Mouse (Mus musculus) G1E (cell line): ENCODE measurements around the gene Gm17581. TPM values are rescaled to one million over a fixed set of nuclear protein-coding genes. Genes with fewer than 3 reads are reported as not detected.
"Not testable (repeated sequence)": the region's sequence is repeated elsewhere in the genome, so short reads cannot be mapped to it uniquely, and the experiment has no call there.

Source experiments
- ATAC-seq: 2 replicates; pipeline ENCODE4 v1.8.0; 2016; ENCODE audit warnings: mild to moderate bottlenecking; ENCODE audit not compliant: insufficient number of reproducible peaks, poor library complexity, low FRiP score, severe bottlenecking; ENCODE audit errors: extremely low read depth
- DNase-seq: peaks from one replicate; pipeline ENCODE4 v3.0.0; 2012; ENCODE audit warnings: low spot score
- H3K27me3 ChIP-seq: 2 replicates; pipeline ENCODE4 v1.6.1; 2012; ENCODE audit warnings: mild to moderate bottlenecking, low read length, inconsistent platforms; ENCODE audit not compliant: insufficient read depth
- H3K36me3 ChIP-seq: replicated peaks from 2 replicates; pipeline ENCODE3; 2012; ENCODE audit warnings: mild to moderate bottlenecking, inconsistent platforms
- H3K4me1 ChIP-seq: 2 replicates; pipeline ENCODE4 v1.6.1; 2012; ENCODE audit warnings: low read depth, low read length, inconsistent platforms, mixed read lengths; ENCODE audit not compliant: insufficient read depth
- H3K4me3 ChIP-seq: 2 replicates; pipeline ENCODE4 v1.5.1; 2012; ENCODE audit warnings: low read depth, mild to moderate bottlenecking, inconsistent platforms, low read length, moderate library complexity, mixed read lengths
- H3K9me3 ChIP-seq: replicated peaks from 2 replicates; pipeline ENCODE4 v1.6.1; 2012; ENCODE audit warnings: inconsistent platforms
- CTCF ChIP-seq: IDR thresholded peaks from 2 replicates; pipeline ENCODE4 v1.5.1; 2012; ENCODE audit warnings: low read depth, low read length, inconsistent platforms, mixed read lengths
- GATA1 ChIP-seq: IDR thresholded peaks from 2 replicates; pipeline ENCODE4 v1.6.1; 2012; ENCODE audit warnings: borderline replicate concordance, low read length, inconsistent platforms, mixed read lengths
- GATA2 ChIP-seq: IDR thresholded peaks from 2 replicates; pipeline ENCODE4 v1.6.1; 2012; ENCODE audit warnings: low read depth, low read length, inconsistent platforms, borderline replicate concordance
- POLR2AphosphoS5 ChIP-seq: IDR thresholded peaks from 2 replicates; pipeline ENCODE4 v1.6.1; 2012; ENCODE audit warnings: low read depth, low read length, inconsistent platforms; ENCODE audit not compliant: insufficient replicate concordance
- TAL1 ChIP-seq: conservative IDR thresholded peaks from 2 replicates; pipeline ENCODE4 v1.6.1; 2012; ENCODE audit warnings: low read depth, low read length, inconsistent platforms, mixed read lengths
- polyA plus RNA-seq: library from polyadenylated mRNA; stranded (reverse); fragments of >175 nt; gene quantifications from 2 replicates; pipeline ENCODE4 v1.2.3, GENCODE M21; 2012
- total RNA-seq, 2 experiments: library from RNA; stranded (forward) in 1 of 2; stranded (reverse) in 1 of 2; fragments of 200-1000 nt in 1 of 2; fragments of >200 nt in 1 of 2; fragmentation: Nextera tagmentation in 1 of 2; gene quantifications; 2 replicates each; pipeline ENCODE4 v1.2.3; 2014 to 2017

The Gm17581 gene
- not detected in 2 replicates for total RNA-seq (2014; fragmentation: Nextera tagmentation)
- not detected in 2 replicates for total RNA-seq (2017)
- not detected in 2 replicates for polyA plus RNA-seq

DNA sequence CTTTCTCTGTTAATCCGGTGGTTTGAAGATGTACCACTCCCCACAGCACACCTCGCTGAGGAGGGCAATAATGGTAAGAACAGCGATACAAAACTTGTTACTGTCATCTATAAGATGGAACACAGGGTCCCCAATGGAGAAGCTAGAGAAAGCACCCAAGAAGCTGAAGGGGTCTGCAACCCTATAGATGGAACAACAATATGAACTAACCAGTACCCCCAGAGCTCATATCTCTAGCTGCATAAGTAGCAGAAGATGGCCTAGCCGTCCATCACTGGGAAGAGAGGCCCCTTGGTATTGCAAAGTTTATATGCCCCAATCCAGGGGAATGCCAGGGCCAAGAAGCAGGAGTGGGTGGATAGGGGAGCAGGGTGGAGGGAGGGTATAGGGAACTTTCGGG is at the start of gene Gm17581:
Gm17581 (minus strand) TSS at position 101 of the 400 bp plus-strand sequence.
- not testable (repeated sequence) for H3K27me3 ChIP-seq, H3K4me3 ChIP-seq, DNase-seq, H3K36me3 ChIP-seq, ATAC-seq, H3K9me3 ChIP-seq
- peaks cover 34% of the 10 kb centered on the region for H3K4me1 ChIP-seq

GRCm38 (mm10) chr2:155784534-155784933 is 48.9 kb upstream of the Gm17581 start:
- H3K9me3 ChIP-seq = no peaks in the 10 kb centered on the region
- peaks cover 3% of the 10 kb centered on the region; the same call in 1 of the 2 replicates for H3K4me1 ChIP-seq
- no peak for DNase-seq
- H3K36me3 ChIP-seq = no peaks in the 10 kb centered on the region
- TF ChIP-seq TAL1 (no peak), POLR2AphosphoS5 (no peak), CTCF (no peak), GATA2 (no peak), GATA1 (no peak)
- ATAC-seq = no peak
- peaks cover 27% of the 10 kb centered on the region for H3K27me3 ChIP-seq
- H3K4me3 ChIP-seq = no peak overlapping the region

DNA sequence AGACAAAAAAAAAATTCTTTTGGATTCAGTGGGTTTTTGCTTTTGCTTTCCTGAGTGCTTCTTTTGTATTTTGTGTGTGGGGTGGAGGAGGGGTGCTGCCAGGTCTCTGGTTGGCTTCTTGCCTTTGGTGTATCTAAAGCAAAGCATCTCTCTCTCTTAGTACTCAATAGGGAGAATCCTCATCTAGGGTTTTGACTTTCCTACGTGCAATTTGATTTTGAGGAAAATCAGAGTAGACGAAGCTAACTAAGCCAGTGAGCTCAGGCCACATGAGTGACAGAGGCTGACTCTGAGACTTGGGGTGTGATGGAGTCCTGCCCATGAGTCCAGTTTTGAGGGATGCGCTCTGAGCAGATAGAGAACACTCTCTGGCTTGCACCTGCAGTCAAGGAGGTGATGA is 43.8 kb upstream of the Gm17581 start:
- Histone ChIP-seq H3K27me3 (peaks cover 29% of the 10 kb centered on the region), H3K4me3 (no peak overlapping the region), H3K9me3 (0 out of 2 replicates have a peak, but pooled peaks cover 3% of the 10 kb centered on the region), H3K36me3 (no peaks in the 10 kb centered on the region), H3K4me1 (peaks cover 7% of the 10 kb centered on the region)
- no peak for ATAC-seq
- DNase-seq = no peak
- TF ChIP-seq GATA2 (no peak), CTCF (no peak), TAL1 (no peak)

GRCm38 (mm10) chr2:155779066-155779465 is 43.4 kb upstream of the Gm17581 start:
- ATAC-seq (no peak), DNase-seq (no peak)
- H3K27me3 ChIP-seq = peaks cover 31% of the 10 kb centered on the region

DNA sequence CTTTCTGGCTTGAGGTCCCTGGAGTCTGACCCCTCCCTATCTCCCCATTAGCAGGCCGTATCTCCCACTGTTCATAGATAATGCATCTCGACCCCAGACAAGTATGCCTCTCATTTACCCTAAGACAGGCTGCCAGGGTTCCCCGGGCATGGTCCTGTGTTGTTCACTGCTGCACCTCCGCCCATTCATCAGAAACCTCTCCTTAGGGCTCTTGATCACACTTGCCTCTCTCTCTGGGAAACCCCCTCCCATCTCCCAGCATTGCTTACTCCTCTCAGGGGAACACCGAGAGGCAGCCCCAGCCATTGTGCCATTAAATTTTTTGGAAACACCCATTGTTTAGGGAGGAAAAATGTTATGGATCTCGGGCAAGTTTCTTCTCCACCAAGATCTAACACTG is 42.3 kb upstream of the Gm17581 start:
- Histone ChIP-seq H3K9me3 (0 out of 2 replicates have a peak, but pooled peaks cover 3% of the 10 kb centered on the region), H3K36me3 (no peaks in the 10 kb centered on the region), H3K27me3 (peaks cover 38% of the 10 kb centered on the region), H3K4me3 (no peak overlapping the region), H3K4me1 (peaks cover 7% of the 10 kb centered on the region)
- DNase-seq (no peak), ATAC-seq (no peak)
- TF ChIP-seq CTCF (no peak), POLR2AphosphoS5 (no peak), GATA1 (no peak), TAL1 (no peak), GATA2 (no peak)

More at GRCm38 (mm10) chr2:155779066-155779465, 43.4 kb upstream of the Gm17581 start:
- H3K4me3 ChIP-seq = no peak overlapping the region
- H3K36me3 ChIP-seq = no peaks in the 10 kb centered on the region
- 0 out of 2 replicates have a peak, but pooled peaks cover 3% of the 10 kb centered on the region for H3K9me3 ChIP-seq
- H3K4me1 ChIP-seq = peaks cover 7% of the 10 kb centered on the region
- no peak for TF ChIP-seq GATA2
- TF ChIP-seq POLR2AphosphoS5 = no peak
- TF ChIP-seq CTCF = no peak
- no peak for TF ChIP-seq GATA1
- no peak for TF ChIP-seq TAL1

DNA sequence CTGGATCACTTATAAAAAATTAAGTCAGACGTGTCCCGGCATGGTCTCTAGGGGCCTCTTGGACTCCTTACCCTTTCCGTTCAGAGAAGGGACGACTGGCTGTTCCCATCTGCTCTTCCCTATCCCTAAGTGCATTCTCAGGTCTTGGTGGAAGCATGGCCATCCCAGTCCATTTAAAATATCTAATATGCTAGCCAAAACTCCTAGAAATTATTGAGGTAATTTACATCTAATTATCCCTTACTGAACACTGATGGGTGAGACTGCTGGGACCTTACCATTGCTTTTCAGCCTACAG is 42.0 kb upstream of the Gm17581 start:
- no peaks in the 10 kb centered on the region for H3K36me3 ChIP-seq
- DNase-seq (no peak), ATAC-seq (no peak)
- H3K4me1 ChIP-seq = peaks cover 7% of the 10 kb centered on the region
- H3K9me3 ChIP-seq = 0 out of 2 replicates have a peak, but pooled peaks cover 3% of the 10 kb centered on the region
- H3K27me3 ChIP-seq = peaks cover 40% of the 10 kb centered on the region
- TF ChIP-seq TAL1 = no peak
- TF ChIP-seq GATA2 = no peak
- no peak for TF ChIP-seq POLR2AphosphoS5
- TF ChIP-seq GATA1 = no peak
- TF ChIP-seq CTCF = no peak
- no peak overlapping the region for H3K4me3 ChIP-seq
